Mouse (Mus musculus) Patski (cell line): ENCODE data around the gene Pgpep1. TPM values are rescaled to one million over a fixed set of nuclear protein-coding genes. Genes with fewer than 3 reads are reported as not detected.

ENCODE experiments used
- ATAC-seq: fragments of 100-300 bp; one replicate; pipeline ENCODE4 v1.8.0; 2021
- CTCF ChIA-PET: fragments of 350-600 bp; sonication (Branson Sonifier 250); formaldehyde crosslinking; loops from one replicate; lab custom pipeline; 2022; ENCODE audit warnings: inconsistent platforms; lab: Charles Lee
- POLR2A ChIA-PET: fragments of 350-600 bp; sonication (Branson Sonifier 250); formaldehyde crosslinking; loops from one replicate; lab custom pipeline; 2022; ENCODE audit warnings: antibody characterized with exemption, inconsistent platforms; lab: Charles Lee
- DNase-seq: peaks from one replicate; pipeline ENCODE4 v3.0.0-alpha.2; 2011; ENCODE audit warnings: low read depth, low spot score
- H3K27me3 ChIP-seq: fragments of 371-371 bp; one replicate; pipeline ENCODE4 v1.5.1; 2021
- CTCF ChIP-seq: fragments of 100-300 bp; IDR thresholded peaks from one replicate; pipeline ENCODE4 v1.5.1; 2021
- in situ Hi-C: fragments of 300-500 bp; cut with MboI; formaldehyde crosslinking; loops from 3 replicates; pipeline ENCODE4 v1.11.1; 2018; ENCODE audit warnings: low pct_unique_long_range_greater_than_20kb, mixed read lengths
- polyA plus RNA-seq: library from polyadenylated mRNA; unstranded; gene quantifications from one replicate; pipeline ENCODE4 v1.2.3, GENCODE M21; 2021

Gene Pgpep1
- polyA plus RNA-seq, 1 experiment from 2014 or later = 116 TPM

GRCm38 (mm10) chr8:70631436-70631835 is 28.8 kb downstream of the Pgpep1 start:
- TF ChIP-seq CTCF = no peak
- ChIA-PET POLR2A (interaction anchor here (0.5 to 11.4 kb wide), 9 partner anchors 12 to 169 kb away, joined by 3 to 118 read pairs (median 8); partner anchors contain the start of genes Lrrc25, Pgpep1 and Ssbp4), CTCF (interaction anchor here (0.7 to 3.8 kb wide), 4 partner anchors 10 to 652 kb away, joined by 3 to 42 read pairs (median 15); no protein-coding TSS in a partner anchor)
- DNase-seq = no peak
- in situ Hi-C loops = no loop called here
- ATAC-seq = no peak
- H3K27me3 ChIP-seq = no peaks in the 10 kb centered on the region

- ATAC-seq = peak; percentile 38
These were observed 29.4 kb downstream of the Pgpep1 start for GRCm38 (mm10) chr8:70630532-70631381.

GRCm38 (mm10) chr8:70629574-70630531 is 30.3 kb downstream of the Pgpep1 start:
- no peak for TF ChIP-seq CTCF
- CTCF ChIA-PET = interaction anchor here (1.1 to 3.8 kb wide), 12 partner anchors 9 to 61 kb away, joined by 3 to 42 read pairs (median 6); partner anchors contain the start of genes Lrrc25 and Lsm4
- in situ Hi-C loops = no loop called here
- H3K27me3 ChIP-seq = no peaks in the 10 kb centered on the region
- POLR2A ChIA-PET = interaction anchor here (0.8 to 11.4 kb wide), 11 partner anchors 11 to 72 kb away, joined by 3 to 118 read pairs (median 9); partner anchors contain the start of genes Lrrc25 and Ssbp4
- no peak for ATAC-seq
- no peak for DNase-seq

More at GRCm38 (mm10) chr8:70630532-70631381, 29.4 kb downstream of the Pgpep1 start:
- ChIA-PET POLR2A (interaction anchor here (0.5 to 11.4 kb wide), 10 partner anchors 12 to 169 kb away, joined by 3 to 118 read pairs (median 8); partner anchors contain the start of genes Lrrc25, Pgpep1 and Ssbp4), CTCF (interaction anchor here (1.0 to 3.8 kb wide), 8 partner anchors 11 to 70 kb away, joined by 3 to 42 read pairs (median 6); partner anchors contain the start of gene Lsm4)
- H3K27me3 ChIP-seq = no peaks in the 10 kb centered on the region
- in situ Hi-C loops = no loop called here
- TF ChIP-seq CTCF = no peak
- no peak for DNase-seq

- ATAC-seq (no peak), DNase-seq (no peak)
- POLR2A ChIA-PET = interaction anchor here (0.8 to 11.4 kb wide), 11 partner anchors 12 to 72 kb away, joined by 3 to 118 read pairs (median 9); partner anchors contain the start of genes Lrrc25 and Ssbp4
- CTCF ChIA-PET = interaction anchor here (0.8 to 3.8 kb wide), 12 partner anchors 8 to 40 kb away, joined by 3 to 42 read pairs (median 6); partner anchors contain the start of gene Lrrc25
- no peak for TF ChIP-seq CTCF
- H3K27me3 ChIP-seq = no peaks in the 10 kb centered on the region
- in situ Hi-C loops = no loop called here
These were observed 31.1 kb downstream of the Pgpep1 start for GRCm38 (mm10) chr8:70628986-70629490.

- ChIA-PET CTCF (interaction anchor here (0.9 to 5.5 kb wide), 4 partner anchors 12 to 26 kb away, joined by 4 to 21 read pairs (median 10); no protein-coding TSS in a partner anchor), POLR2A (interaction anchor here (0.7 to 11.4 kb wide), 2 partner anchors 22 to 30 kb away, joined by 3 to 118 read pairs; no protein-coding TSS in a partner anchor)
- no peak for TF ChIP-seq CTCF
- no peaks in the 10 kb centered on the region for H3K27me3 ChIP-seq
- in situ Hi-C loops = no loop called here
- ATAC-seq = no peak
- DNase-seq = no peak
These were observed 33.1 kb downstream of the Pgpep1 start for GRCm38 (mm10) chr8:70627041-70627440.

GRCm38 (mm10) chr8:70625104-70625503 is 35.1 kb downstream of the Pgpep1 start:
- POLR2A ChIA-PET = no interaction called here
- no peak for TF ChIP-seq CTCF

GRCm38 (mm10) chr8:70622220-70622619 is 38.0 kb downstream of the Pgpep1 start:
- in situ Hi-C loops = no loop called here
- no peak for TF ChIP-seq CTCF
- ATAC-seq = no peak
- ChIA-PET CTCF (interaction anchor here (1.0 to 1.6 kb wide), 2 partner anchors 7 to 36 kb away, joined by 3 to 5 read pairs; no protein-coding TSS in a partner anchor), POLR2A (no interaction called here)
- no peak for DNase-seq
- no peaks in the 10 kb centered on the region for H3K27me3 ChIP-seq

More at GRCm38 (mm10) chr8:70625104-70625503, 35.1 kb downstream of the Pgpep1 start:
- in situ Hi-C loops = no loop called here
- H3K27me3 ChIP-seq = no peaks in the 10 kb centered on the region
- CTCF ChIA-PET = interaction anchor here (0.6 to 5.5 kb wide), 11 partner anchors 9 to 47 kb away, joined by 3 to 21 read pairs (median 4); partner anchors contain the start of gene Lrrc25
- ATAC-seq = no peak
- DNase-seq = no peak

- ATAC-seq (no peak), DNase-seq (no peak)
- ChIA-PET CTCF (no interaction called here), POLR2A (interaction anchor here (0.6 kb wide), 1 partner anchor 81 kb away, joined by 3 read pairs; no protein-coding TSS in a partner anchor)
- H3K27me3 ChIP-seq = no peaks in the 10 kb centered on the region
- in situ Hi-C loops = loop anchor here (10.0 kb wide), 1 partner anchor 46 kb away; the partner anchor contains the start of gene Pgpep1
- TF ChIP-seq CTCF = no peak
These were observed 41.3 kb downstream of the Pgpep1 start for GRCm38 (mm10) chr8:70618888-70619334.

- no peak for TF ChIP-seq CTCF
- ATAC-seq (no peak), DNase-seq (no peak)
- CTCF ChIA-PET = interaction anchor here (1.4 kb wide), 1 partner anchor 11 kb away, joined by 9 read pairs; no protein-coding TSS in a partner anchor
- in situ Hi-C loops = loop anchor here (10.0 kb wide), 1 partner anchor 47 kb away; the partner anchor contains the start of gene Pgpep1
- H3K27me3 ChIP-seq = no peaks in the 10 kb centered on the region
- POLR2A ChIA-PET = no interaction called here
These were observed 42.2 kb downstream of the Pgpep1 start for GRCm38 (mm10) chr8:70617985-70618384.
